Mouse (Mus musculus) adrenal gland, adult 18-20 months (tissue): ENCODE data around the gene Ugt1a7c. TPM values are rescaled to one million over a fixed set of nuclear protein-coding genes. Genes with fewer than 3 reads are reported as not detected.
"Not testable (repeated sequence)": the region's sequence is repeated elsewhere in the genome, so short reads cannot be mapped to it uniquely, and the experiment has no call there.

ENCODE experiments used
- DNase-seq, 2 experiments: peaks; one replicate each; pipeline ENCODE4 v3.0.0; 2021 to 2022; ENCODE audit warnings: low spot score in 2 of 2
- long read RNA-seq, 2 experiments: library from polyadenylated mRNA; stranded (forward); transcript quantifications; one replicate each; pipeline ENCODE4 v2.0.0; 2021
- total RNA-seq, 2 experiments: library from RNA; stranded (reverse); gene quantifications; 1 replicate in 1 of 2; 2 replicates in 1 of 2; pipeline ENCODE4 v1.2.3; 2021

Gene Ugt1a7c
- 1 to 10 TPM; 1.8 to 3.6 TPM for total RNA-seq
- long read RNA-seq, experiment 1, partial matches to known transcripts = 0 of 3 reads
- long read RNA-seq, experiment 1, other reads (novel, unspliced or antisense) = 0 of 3 reads
- long read RNA-seq, experiment 2, partial matches to known transcripts = 1 of 4 reads
- long read RNA-seq, experiment 2, other reads (novel, unspliced or antisense) = 1 of 4 reads

DNA sequence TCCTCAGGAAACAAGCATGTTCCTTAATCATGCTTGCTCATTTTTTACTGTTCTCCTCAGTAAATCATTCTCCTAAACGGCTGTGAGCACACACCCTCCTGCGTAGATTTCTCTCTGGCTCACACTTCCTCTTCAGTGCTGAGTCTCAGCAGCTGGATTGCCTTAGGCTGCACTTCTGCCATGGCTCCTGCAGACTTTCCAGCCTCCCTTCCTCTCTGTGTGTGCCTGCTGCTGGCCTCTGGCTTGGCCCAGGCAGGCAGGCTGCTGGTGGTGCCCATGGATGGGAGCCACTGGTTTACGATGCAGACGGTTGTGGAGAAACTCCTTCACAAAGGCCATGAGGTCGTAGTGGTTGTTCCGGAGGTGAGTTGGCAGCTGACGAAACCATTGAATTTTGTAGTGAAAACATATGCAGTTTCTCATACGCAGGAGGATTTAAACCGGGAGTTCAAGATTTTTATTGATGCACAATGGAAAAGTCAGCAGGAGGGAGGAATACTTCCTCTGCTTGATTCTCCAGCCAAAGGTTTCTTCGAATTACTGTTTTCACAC, at the start of gene Ugt1a7c:
Ugt1a7c (plus strand) TSS at position 122 of the 552 bp plus-strand sequence.
- DNase-seq = no peak

- not testable (repeated sequence) for DNase-seq
Observed at GRCm38 (mm10) chr1:88047408-88047807, 47.5 kb upstream of the Ugt1a7c start.

- no peak for DNase-seq
Observed at GRCm38 (mm10) chr1:88055088-88055487, 39.8 kb upstream of the Ugt1a7c start, which contains the start of gene Ugt1a10. Gene Ugt1a10, plus strand, starts transcription at chr1:88055388.

DNA sequence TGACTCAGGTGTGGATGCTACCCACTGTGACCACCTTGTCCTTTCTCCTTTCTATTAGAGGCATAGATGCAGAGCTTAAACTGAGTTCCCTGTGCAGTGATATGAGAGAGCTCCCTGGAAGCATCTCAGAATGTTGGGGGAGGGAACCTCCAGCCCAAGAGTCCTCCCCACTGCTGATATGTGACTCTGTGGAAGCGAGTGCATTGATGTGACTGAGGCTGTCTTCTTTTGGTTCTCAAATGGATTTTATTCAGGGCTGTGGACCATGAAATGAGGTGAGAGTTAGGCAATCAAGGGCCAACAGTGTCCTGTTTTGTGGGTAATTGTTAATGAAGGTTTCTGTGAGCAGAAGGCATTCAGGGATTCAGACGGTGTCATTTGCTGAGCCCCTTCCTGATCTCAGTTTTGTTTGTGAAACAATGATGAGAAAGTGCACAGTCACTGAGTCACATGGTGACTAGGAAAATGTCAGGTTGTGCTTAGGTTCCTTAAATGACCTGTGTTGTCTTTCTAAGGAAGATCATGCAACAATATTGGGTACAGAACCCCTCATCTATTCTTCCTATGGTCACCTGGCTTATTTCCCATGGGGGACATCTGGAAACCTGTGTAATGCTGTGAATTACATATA, 28.3 kb upstream of the Ugt1a7c start:
- not testable (repeated sequence) for DNase-seq

- DNase-seq = no peak
Observed at GRCm38 (mm10) chr1:88070495-88070894, 24.4 kb upstream of the Ugt1a7c start, which contains the start of gene Ugt1a9. Gene Ugt1a9, plus strand, starts transcription at chr1:88070800.

DNA sequence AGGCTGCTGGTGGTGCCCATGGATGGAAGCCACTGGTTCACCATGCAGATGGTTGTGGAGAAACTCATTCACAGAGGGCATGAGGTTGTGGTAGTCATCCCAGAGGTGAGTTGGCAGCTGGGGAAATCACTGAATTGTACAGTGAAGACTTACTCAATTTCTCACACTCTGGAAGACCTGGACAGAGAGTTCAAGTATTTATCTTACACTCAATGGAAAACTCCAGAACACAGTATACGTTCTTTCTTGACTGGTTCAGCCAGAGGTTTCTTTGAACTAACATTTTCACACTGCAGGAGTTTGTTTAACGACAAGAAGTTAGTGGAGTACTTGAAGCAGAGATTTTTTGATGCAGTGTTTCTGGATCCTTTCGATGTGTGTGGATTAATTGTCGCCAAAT, 24.0 kb upstream of the Ugt1a7c start:
- no peak for DNase-seq

DNA sequence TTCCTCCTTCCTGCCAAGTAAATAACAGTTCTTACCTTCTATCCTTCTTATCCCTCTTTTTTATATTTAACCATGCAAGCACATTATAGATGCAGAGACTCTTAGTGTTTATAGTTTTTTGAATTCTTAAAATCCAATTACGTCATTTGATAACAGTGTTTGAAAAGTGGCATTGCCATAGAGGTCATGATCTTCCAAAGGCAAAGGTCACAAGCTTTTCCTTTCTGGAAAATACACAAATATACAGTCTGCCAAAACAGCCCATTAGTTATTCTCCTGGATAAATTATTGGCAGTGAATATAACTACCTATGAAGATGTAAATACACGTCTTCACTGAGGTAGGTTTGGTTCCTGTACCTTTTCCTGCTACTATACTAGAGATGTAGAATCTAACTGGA, 20.4 kb upstream of the Ugt1a7c start:
- DNase-seq = no peak

GRCm38 (mm10) chr1:88077128-88077527, 17.7 kb upstream of the Ugt1a7c start:
- DNase-seq = no peak

DNA sequence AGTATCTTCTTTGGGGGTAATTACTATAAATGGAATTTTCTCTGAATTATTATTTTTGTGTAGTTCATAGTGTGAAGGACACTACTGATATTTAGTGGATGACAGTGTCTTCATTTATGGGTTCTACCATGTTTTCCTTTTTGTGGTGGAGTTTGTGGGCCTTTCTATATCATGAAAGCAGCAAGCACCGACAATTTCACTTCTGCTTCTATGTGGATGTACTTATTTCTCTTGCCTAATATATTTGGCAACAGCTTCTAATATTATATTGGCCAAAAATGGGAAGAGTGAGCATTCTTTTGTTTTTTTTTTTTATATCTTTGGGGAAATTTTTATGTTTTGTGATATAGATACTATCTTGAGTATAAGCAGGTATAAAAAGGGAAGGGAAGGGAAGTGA, 13.2 kb upstream of the Ugt1a7c start:
- no peak for DNase-seq

- DNase-seq = no peak
Observed at GRCm38 (mm10) chr1:88086125-88086524, 8.7 kb upstream of the Ugt1a7c start.

- DNase-seq = no peak
Observed at GRCm38 (mm10) chr1:88087513-88087912, 7.3 kb upstream of the Ugt1a7c start, which contains the start of gene Ugt1a8. Gene Ugt1a8, plus strand, starts transcription at chr1:88087813.

DNA sequence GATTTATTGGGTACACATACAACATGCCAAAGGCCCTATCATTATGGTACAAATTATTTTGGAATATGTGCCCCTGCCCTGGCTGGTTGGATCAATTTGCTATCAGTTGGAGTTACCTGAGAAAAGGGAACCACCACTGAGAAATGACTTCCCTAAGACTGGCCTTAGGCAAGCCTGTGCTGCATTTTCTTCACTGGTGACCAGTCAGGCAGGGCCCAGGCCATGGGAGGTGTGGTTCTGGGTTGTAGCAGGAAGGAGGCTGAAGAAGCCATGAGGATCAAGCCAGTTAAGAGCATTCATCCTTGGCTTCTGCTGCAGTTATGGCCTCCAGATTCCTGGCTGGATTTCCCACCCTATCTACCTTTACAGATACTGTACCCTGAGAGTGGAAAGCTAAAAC, 2.5 kb upstream of the Ugt1a7c start:
- no peak for DNase-seq

GRCm38 (mm10) chr1:88094270-88094676, 589 bp upstream of the Ugt1a7c start:
- DNase-seq = not testable (repeated sequence)

DNA sequence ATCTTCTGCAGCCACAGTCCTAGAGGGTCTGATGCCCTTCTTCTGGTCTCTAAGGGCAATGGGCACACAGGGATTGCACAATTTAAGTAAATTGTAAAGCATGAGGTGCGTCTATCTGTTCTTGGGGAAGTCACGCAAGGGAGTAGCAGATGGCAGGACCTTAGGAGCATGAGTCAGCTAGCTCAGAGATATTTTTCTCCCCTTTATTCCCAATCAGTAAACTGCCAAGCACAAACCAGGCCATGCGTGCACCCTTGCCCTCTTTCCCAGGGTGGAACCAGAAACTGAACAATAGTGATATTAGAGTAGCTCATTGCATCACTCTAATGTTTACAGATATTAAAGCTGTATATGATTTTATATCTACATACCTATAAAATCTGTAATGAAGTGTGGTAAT, 3.7 kb downstream of the Ugt1a7c start:
- not testable (repeated sequence) for DNase-seq

DNA sequence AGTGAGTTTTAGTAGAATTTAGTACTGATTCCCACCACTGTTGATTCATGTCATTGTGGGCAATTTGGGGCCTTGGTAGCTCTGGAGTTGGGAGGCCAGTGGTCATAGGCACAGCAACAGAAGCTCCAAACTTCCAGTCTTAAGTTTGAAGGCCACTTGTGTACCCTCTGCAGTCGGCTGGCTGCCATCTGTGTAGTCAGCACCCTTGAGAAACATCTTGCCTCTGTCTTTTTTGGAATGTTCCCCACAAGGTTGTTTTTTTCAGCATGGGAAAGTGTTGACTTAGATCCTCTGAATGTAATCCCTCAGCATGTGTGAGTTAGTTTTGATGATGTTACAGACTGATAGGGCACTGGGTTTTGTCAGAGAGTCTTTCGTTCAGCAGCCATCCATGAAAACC, 4.8 kb downstream of the Ugt1a7c start:
- DNase-seq = not testable (repeated sequence)

DNA sequence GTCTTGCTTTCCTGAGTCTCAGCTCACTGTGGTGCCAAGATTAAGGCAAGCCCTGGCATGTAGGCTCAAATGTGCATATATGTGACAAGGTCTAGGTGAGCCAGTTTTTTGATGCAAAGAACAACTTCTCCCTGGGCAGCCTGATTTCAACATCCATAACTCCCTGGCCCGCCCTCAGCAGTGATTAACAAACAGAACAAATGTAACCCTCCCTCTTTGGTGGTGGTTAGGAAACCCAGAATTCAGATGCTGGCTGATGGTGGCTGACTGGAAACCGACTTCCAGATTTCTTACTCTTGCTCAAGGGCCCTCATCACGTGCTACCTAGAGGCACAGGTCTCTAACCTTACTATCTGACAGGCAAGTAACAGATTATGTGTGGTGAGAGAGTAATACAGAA, 8.2 kb downstream of the Ugt1a7c start, which contains the start of gene Ugt1a6b:
Ugt1a6b (plus strand) TSS at position 234 of the 400 bp plus-strand sequence.
- DNase-seq = not testable (repeated sequence)

DNA sequence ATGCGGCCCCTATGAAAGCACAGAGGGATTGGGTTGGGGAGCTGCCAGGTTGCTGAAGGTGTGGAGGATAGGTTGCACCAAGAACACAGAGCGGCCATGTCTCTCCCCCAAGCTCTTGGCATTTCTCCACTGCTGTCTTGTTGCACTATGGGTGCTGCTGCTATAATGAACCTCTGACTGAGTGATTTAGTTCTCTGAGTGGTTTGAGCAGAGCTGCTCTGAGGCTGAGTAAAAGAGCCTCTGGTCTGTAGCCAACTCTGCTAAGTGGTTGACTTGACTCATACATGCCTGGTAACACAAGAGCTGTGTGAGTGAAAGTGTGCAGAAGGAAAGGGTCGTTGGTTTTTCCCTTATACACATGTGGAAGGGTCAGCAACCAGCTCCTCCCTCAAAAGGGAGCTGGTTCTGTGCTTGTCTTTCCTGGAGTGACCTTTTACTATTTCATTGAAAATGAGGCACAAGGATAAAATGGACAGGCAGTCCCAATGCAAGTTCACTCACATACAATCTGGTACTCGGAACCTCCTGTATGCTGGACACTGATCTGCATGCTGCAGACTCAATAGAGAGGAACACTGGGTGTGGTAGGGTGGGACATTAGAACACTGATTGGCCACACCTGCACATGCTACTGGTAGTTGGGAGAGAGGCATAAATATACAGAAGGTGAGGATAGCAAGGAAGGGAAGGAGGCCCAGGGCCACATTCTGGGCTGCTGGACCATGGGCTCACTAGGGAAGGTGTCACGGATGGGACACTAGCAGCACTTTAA, 9.0 kb downstream of the Ugt1a7c start:
- DNase-seq = not testable (repeated sequence)

DNA sequence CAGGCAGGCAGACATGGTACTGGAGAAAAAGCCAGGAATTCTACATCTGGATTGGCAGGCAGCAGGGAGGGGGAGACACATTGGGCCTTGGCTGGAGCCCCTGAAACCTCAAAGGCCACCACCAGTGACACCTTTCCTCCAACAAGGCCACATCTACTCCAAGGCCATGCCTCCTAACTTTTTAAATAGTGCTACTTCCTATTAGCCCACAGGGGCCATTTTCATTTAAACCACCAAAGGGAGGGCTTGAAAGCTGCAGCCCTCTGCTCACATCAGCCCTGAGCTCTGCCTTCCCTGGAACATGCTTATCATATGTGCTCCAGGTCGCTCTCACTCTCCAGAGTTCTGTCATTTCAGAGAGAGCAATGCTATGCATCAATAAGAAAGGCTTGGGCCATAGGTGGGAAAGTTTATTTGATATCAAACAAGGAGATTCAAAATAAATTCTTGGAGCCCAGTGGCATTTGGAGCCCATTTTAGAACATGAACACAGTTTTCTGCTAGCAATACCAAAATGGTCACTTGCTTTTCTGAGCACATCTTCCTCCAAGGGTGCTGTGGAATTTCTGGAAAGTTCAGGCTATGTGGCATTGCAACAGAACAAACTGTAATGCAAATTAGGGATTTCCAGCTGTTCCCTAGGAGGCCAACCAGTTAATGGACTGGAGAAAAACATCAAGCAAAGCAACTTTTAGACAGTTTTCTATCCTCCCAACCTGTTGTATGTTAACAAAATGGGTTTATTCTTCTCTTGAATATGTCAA, 10.0 kb downstream of the Ugt1a7c start:
- DNase-seq = no peak

GRCm38 (mm10) chr1:88105656-88106055, 10.8 kb downstream of the Ugt1a7c start:
- DNase-seq = no peak

GRCm38 (mm10) chr1:88109027-88109557, 14.2 kb downstream of the Ugt1a7c start:
- not testable (repeated sequence) for DNase-seq
